Mouse (Mus musculus): ENCODE measurements around the gene Rcbtb2. TPM values are rescaled to one million over a fixed set of nuclear protein-coding genes. Genes with fewer than 3 reads are reported as not detected.
"Not testable (repeated sequence)": the region's sequence is repeated elsewhere in the genome, so short reads cannot be mapped to it uniquely, and the experiment has no call there.

The Rcbtb2 gene
- polyA plus RNA-seq, 1 experiment from 2014 or later = 32.2 TPM

- no peak overlapping the region for H3K9ac ChIP-seq (ENCODE audit: low read depth, low read length)
- no peak for TF ChIP-seq CTCF (IDR thresholded peaks at IDR 0.05; ENCODE audit: low read depth)
- H3K9me3 ChIP-seq (ENCODE audit: control insufficient read depth) = no peaks in the 10 kb centered on the region
- no peak for ATAC-seq
- H3K27me3 ChIP-seq (replicated peaks; ENCODE audit: control insufficient read depth, insufficient read depth, low read length) = no peaks in the 10 kb centered on the region
- H3K36me3 ChIP-seq (ENCODE audit: control insufficient read depth, insufficient read depth) = no peaks in the 10 kb centered on the region
- H3K4me2 ChIP-seq (replicated peaks; ENCODE audit: low read depth) = no peak overlapping the region
- H3K4me1 ChIP-seq (replicated peaks; ENCODE audit: control insufficient read depth, insufficient read depth, low read length) = no peaks in the 10 kb centered on the region
- no peak overlapping the region for H3K27ac ChIP-seq (ENCODE audit: low read depth, low read length)
- H3K4me3 ChIP-seq (ENCODE audit: low read depth, low read length) = no peak overlapping the region
- WGBS = 61% methylated on average over 13 of the region's 13 CpGs
These were observed 27.9 kb upstream of the Rcbtb2 start for GRCm38 (mm10) chr14:73094802-73095550.

- Histone ChIP-seq H3K27me3 (replicated peaks; ENCODE audit: control insufficient read depth, insufficient read depth, low read length) (no peaks in the 10 kb centered on the region), H3K27ac (ENCODE audit: low read depth, low read length) (no peak overlapping the region), H3K4me2 (replicated peaks; ENCODE audit: low read depth) (no peak overlapping the region), H3K9me3 (ENCODE audit: control insufficient read depth) (no peaks in the 10 kb centered on the region), H3K4me1 (replicated peaks; ENCODE audit: control insufficient read depth, insufficient read depth, low read length) (no peaks in the 10 kb centered on the region), H3K4me3 (ENCODE audit: low read depth, low read length) (no peak overlapping the region), H3K9ac (ENCODE audit: low read depth, low read length) (no peak overlapping the region), H3K36me3 (ENCODE audit: control insufficient read depth, insufficient read depth) (no peaks in the 10 kb centered on the region)
- WGBS = 37% methylated on average over 10 of the region's 10 CpGs
- peak; percentile 39; the same call in 1 of the 2 replicates for ATAC-seq
- peak; percentile 92 for TF ChIP-seq CTCF (IDR thresholded peaks at IDR 0.05; ENCODE audit: low read depth)
These were observed 24.0 kb upstream of the Rcbtb2 start for GRCm38 (mm10) chr14:73098677-73099387.

- Histone ChIP-seq H3K27me3 (replicated peaks; ENCODE audit: control insufficient read depth, insufficient read depth, low read length) (no peaks in the 10 kb centered on the region), H3K4me2 (replicated peaks; ENCODE audit: low read depth) (peak overlapping the region; percentile 50), H3K9me3 (ENCODE audit: control insufficient read depth) (no peaks in the 10 kb centered on the region), H3K36me3 (ENCODE audit: control insufficient read depth, insufficient read depth) (no peaks in the 10 kb centered on the region), H3K4me3 (ENCODE audit: low read depth, low read length) (no peak overlapping the region), H3K9ac (ENCODE audit: low read depth, low read length) (no peak overlapping the region), H3K27ac (ENCODE audit: low read depth, low read length) (no peak overlapping the region), H3K4me1 (replicated peaks; ENCODE audit: control insufficient read depth, insufficient read depth, low read length) (peaks cover 10% of the 10 kb centered on the region; the same call in 1 of the 2 replicates)
- no peak for ATAC-seq
- WGBS = 38% methylated on average over 12 of the region's 12 CpGs
- no peak for TF ChIP-seq CTCF (IDR thresholded peaks at IDR 0.05; ENCODE audit: low read depth)
These were observed 20.5 kb upstream of the Rcbtb2 start for GRCm38 (mm10) chr14:73102270-73102865.

GRCm38 (mm10) chr14:73102986-73103385 lies 19.9 kb upstream of the Rcbtb2 start:
- 18% methylated on average over 4 of the region's 4 CpGs for WGBS

GRCm38 (mm10) chr14:73104913-73105312 lies 17.9 kb upstream of the Rcbtb2 start:
- TF ChIP-seq CTCF (IDR thresholded peaks at IDR 0.05; ENCODE audit: low read depth) = no peak
- WGBS = 49% methylated on average over 6 of the region's 6 CpGs

More at GRCm38 (mm10) chr14:73102986-73103385, 19.9 kb upstream of the Rcbtb2 start:
- H3K9ac ChIP-seq (ENCODE audit: low read depth, low read length); H3K4me3 ChIP-seq (ENCODE audit: low read depth, low read length); ATAC-seq; H3K9me3 ChIP-seq (ENCODE audit: control insufficient read depth); H3K27ac ChIP-seq (ENCODE audit: low read depth, low read length); H3K36me3 ChIP-seq (ENCODE audit: control insufficient read depth, insufficient read depth); H3K27me3 ChIP-seq (replicated peaks; ENCODE audit: control insufficient read depth, insufficient read depth, low read length): not testable (repeated sequence)
- H3K4me2 ChIP-seq (replicated peaks; ENCODE audit: low read depth) = peak overlapping the region; percentile 50
- peaks cover 14% of the 10 kb centered on the region; the same call in 1 of the 2 replicates for H3K4me1 ChIP-seq (replicated peaks; ENCODE audit: control insufficient read depth, insufficient read depth, low read length)

More at GRCm38 (mm10) chr14:73104913-73105312, 17.9 kb upstream of the Rcbtb2 start:
- Histone ChIP-seq H3K27ac (ENCODE audit: low read depth, low read length) (peak overlapping the region; percentile 60; the same call in 1 of the 2 replicates), H3K27me3 (replicated peaks; ENCODE audit: control insufficient read depth, insufficient read depth, low read length) (no peaks in the 10 kb centered on the region), H3K9me3 (ENCODE audit: control insufficient read depth) (no peaks in the 10 kb centered on the region), H3K4me3 (ENCODE audit: low read depth, low read length) (no peak overlapping the region), H3K9ac (ENCODE audit: low read depth, low read length) (no peak overlapping the region), H3K4me1 (replicated peaks; ENCODE audit: control insufficient read depth, insufficient read depth, low read length) (peaks cover 18% of the 10 kb centered on the region; the same call in 1 of the 2 replicates), H3K36me3 (ENCODE audit: control insufficient read depth, insufficient read depth) (no peaks in the 10 kb centered on the region), H3K4me2 (replicated peaks; ENCODE audit: low read depth) (no peak overlapping the region)
- ATAC-seq = no peak
